Mouse (Mus musculus) cortical plate, adult 2 months (tissue): ENCODE data around the gene Pou5f1.

ENCODE experiments used
- CTCF ChIP-seq: fragments of 200-500 bp; IDR thresholded peaks from 2 replicates; pipeline ENCODE4 v1.5.1; 2011; ENCODE audit warnings: mild to moderate bottlenecking, control low read depth, low read length; ENCODE audit not compliant: insufficient read depth; ENCODE audit errors: extremely low read depth
- POLR2A ChIP-seq: fragments of 200-500 bp; IDR thresholded peaks from 2 replicates; pipeline ENCODE4 v1.6.1; 2011; ENCODE audit warnings: mild to moderate bottlenecking, low read length, control low read depth; ENCODE audit not compliant: insufficient read depth; ENCODE audit errors: extremely low read depth

- TF ChIP-seq CTCF: no peak
- no peak for TF ChIP-seq POLR2A
These were observed 2.0 kb upstream of the Pou5f1 start for GRCm38 (mm10) chr17:35503849-35504248.
